Mouse (Mus musculus): Measurements from ENCODE around the gene Olfr480. TPM values are rescaled to one million over a fixed set of nuclear protein-coding genes. Genes with fewer than 3 reads are reported as not detected.

Gene Olfr480
- total RNA-seq (2014; fragmentation: Nextera tagmentation) = not detected in 2 replicates
- not detected in 2 replicates for total RNA-seq (2017)

GRCm38 (mm10) chr7:108067246-108067645 lies at the start of gene Olfr480:
TSS of gene Olfr480 (minus strand) at chr7:108067346.
- no peak for ATAC-seq (replicated peaks; ENCODE audit: poor library complexity, severe bottlenecking)

- no peak for ATAC-seq (replicated peaks; ENCODE audit: poor library complexity, severe bottlenecking)
These were observed 33.4 kb upstream of the Olfr480 start, which contains the start of gene Olfr483 for GRCm38 (mm10) chr7:108100549-108100948. TSS of gene Olfr483 (plus strand) at chr7:108100849.

GRCm38 (mm10) chr7:108097486-108097885 lies 30.3 kb upstream of the Olfr480 start, which contains the start of gene Olfr482:
TSS of gene Olfr482 (minus strand) at chr7:108097586.
- ATAC-seq (replicated peaks; ENCODE audit: poor library complexity, severe bottlenecking) = no peak

- ATAC-seq (replicated peaks; ENCODE audit: poor library complexity, severe bottlenecking) = no peak
These were observed 12.4 kb upstream of the Olfr480 start, which contains the start of gene Olfr481 for GRCm38 (mm10) chr7:108079555-108079954. TSS of gene Olfr481 (plus strand) at chr7:108079855.

GRCm38 (mm10) chr7:108050393-108050792 lies 16.8 kb downstream of the Olfr480 start, which contains the start of gene Olfr479:
TSS of gene Olfr479 (plus strand) at chr7:108050693.
- ATAC-seq (replicated peaks; ENCODE audit: poor library complexity, severe bottlenecking) = no peak

GRCm38 (mm10) chr7:108033889-108034288 lies 33.3 kb downstream of the Olfr480 start, which contains the start of gene Olfr478:
TSS of gene Olfr478 (minus strand) at chr7:108033989.
- no peak for ATAC-seq (replicated peaks; ENCODE audit: poor library complexity, severe bottlenecking)

Other genes starting within 250 kb of the Olfr480 start
- not detected in 2 replicates for gene Olfr469, start 241.8 kb downstream of the Olfr480 start, total RNA-seq (2014; fragmentation: Nextera tagmentation)
- not detected in 2 replicates for gene Olfr469, start 241.8 kb downstream of the Olfr480 start, total RNA-seq (2017)
- not detected in 2 replicates for gene Olfr470, start 219.9 kb downstream of the Olfr480 start, total RNA-seq (2014; fragmentation: Nextera tagmentation)
- gene Olfr470, start 219.9 kb downstream of the Olfr480 start, total RNA-seq (2017) = not detected in 2 replicates
- gene Olfr472, start 169.4 kb downstream of the Olfr480 start, total RNA-seq (2014; fragmentation: Nextera tagmentation) = not detected in 2 replicates
- gene Olfr472, start 169.4 kb downstream of the Olfr480 start, total RNA-seq (2017) = 0.05 TPM in 1 of 2 replicates, not detected in the other
- not detected in 2 replicates for gene Olfr473, start 136.9 kb downstream of the Olfr480 start, total RNA-seq (2014; fragmentation: Nextera tagmentation)
- gene Olfr473, start 136.9 kb downstream of the Olfr480 start, total RNA-seq (2017) = not detected in 2 replicates
- not detected in 2 replicates for gene Olfr474, start 112.7 kb downstream of the Olfr480 start, total RNA-seq (2014; fragmentation: Nextera tagmentation)
- not detected in 2 replicates for gene Olfr474, start 112.7 kb downstream of the Olfr480 start, total RNA-seq (2017)
- not detected in 2 replicates for gene Olfr476, start 102.5 kb downstream of the Olfr480 start, total RNA-seq (2014; fragmentation: Nextera tagmentation)
- gene Olfr476, start 102.5 kb downstream of the Olfr480 start, total RNA-seq (2017) = not detected in 2 replicates
- not detected in 2 replicates for gene Olfr477, start 80.7 kb downstream of the Olfr480 start, total RNA-seq (2014; fragmentation: Nextera tagmentation)
- not detected in 2 replicates for gene Olfr477, start 80.7 kb downstream of the Olfr480 start, total RNA-seq (2017)
- not detected in 2 replicates for gene Olfr478, start 33.4 kb downstream of the Olfr480 start, total RNA-seq (2014; fragmentation: Nextera tagmentation)
- gene Olfr478, start 33.4 kb downstream of the Olfr480 start, total RNA-seq (2017) = not detected in 2 replicates
- gene Olfr479, start 16.7 kb downstream of the Olfr480 start, total RNA-seq (2014; fragmentation: Nextera tagmentation) = not detected in 2 replicates
- not detected in 2 replicates for gene Olfr479, start 16.7 kb downstream of the Olfr480 start, total RNA-seq (2017)
- not detected in 2 replicates for gene Olfr481, start 12.5 kb upstream of the Olfr480 start, total RNA-seq (2014; fragmentation: Nextera tagmentation)
- not detected in 2 replicates for gene Olfr481, start 12.5 kb upstream of the Olfr480 start, total RNA-seq (2017)
- gene Olfr482, start 30.2 kb upstream of the Olfr480 start, total RNA-seq (2014; fragmentation: Nextera tagmentation) = not detected in 2 replicates
- 0.10 TPM in 1 of 2 replicates, not detected in the other for gene Olfr482, start 30.2 kb upstream of the Olfr480 start, total RNA-seq (2017)
- not detected in 2 replicates for gene Olfr483, start 33.5 kb upstream of the Olfr480 start, total RNA-seq (2014; fragmentation: Nextera tagmentation)
- gene Olfr483, start 33.5 kb upstream of the Olfr480 start, total RNA-seq (2017) = not detected in 2 replicates
- not detected in 2 replicates for gene Olfr484, start 60.1 kb upstream of the Olfr480 start, total RNA-seq (2014; fragmentation: Nextera tagmentation)
- not detected in 2 replicates for gene Olfr484, start 60.1 kb upstream of the Olfr480 start, total RNA-seq (2017)
- not detected in 2 replicates for gene Olfr485, start 92.5 kb upstream of the Olfr480 start, total RNA-seq (2014; fragmentation: Nextera tagmentation)
- not detected in 2 replicates for gene Olfr485, start 92.5 kb upstream of the Olfr480 start, total RNA-seq (2017)
- gene Olfr486, start 105.4 kb upstream of the Olfr480 start, total RNA-seq (2014; fragmentation: Nextera tagmentation) = not detected in 2 replicates
- gene Olfr486, start 105.4 kb upstream of the Olfr480 start, total RNA-seq (2017) = not detected in 2 replicates
- gene Olfr487, start 147.3 kb upstream of the Olfr480 start, total RNA-seq (2014; fragmentation: Nextera tagmentation) = not detected in 2 replicates
- not detected in 2 replicates for gene Olfr487, start 147.3 kb upstream of the Olfr480 start, total RNA-seq (2017)
- gene Olfr488, start 191.0 kb upstream of the Olfr480 start, total RNA-seq (2014; fragmentation: Nextera tagmentation) = not detected in 2 replicates
- gene Olfr488, start 191.0 kb upstream of the Olfr480 start, total RNA-seq (2017) = not detected in 2 replicates
- not detected in 2 replicates for gene Olfr490, start 221.6 kb upstream of the Olfr480 start, total RNA-seq (2014; fragmentation: Nextera tagmentation)
- not detected in 2 replicates for gene Olfr490, start 221.6 kb upstream of the Olfr480 start, total RNA-seq (2017)
- not detected in 2 replicates for gene Olfr491, start 246.1 kb upstream of the Olfr480 start, total RNA-seq (2014; fragmentation: Nextera tagmentation)
- gene Olfr491, start 246.1 kb upstream of the Olfr480 start, total RNA-seq (2017) = not detected in 2 replicates